Mouse (Mus musculus) intestine, embryonic 15.5 days (tissue): ENCODE data around the gene Robo3. TPM values are rescaled to one million over a fixed set of nuclear protein-coding genes. Genes with fewer than 3 reads are reported as not detected.
A peak's percentile ranks its signal among the peaks of the same experiment; 100 is the strongest.

Experiments
- ATAC-seq: fragments of 200-750 bp; cut with Nextera tagmentation; 2 replicates; pipeline ENCODE4 v1.8.0; 2017; ENCODE audit warnings: moderate TSS enrichment, moderate library complexity
- H3K27ac ChIP-seq: fragments of 300-500 bp; sonication (generic); 2 replicates; pipeline ENCODE4 v1.5.1; 2015; ENCODE audit warnings: mild to moderate bottlenecking, inconsistent platforms
- H3K27me3 ChIP-seq: fragments of 300-500 bp; sonication (generic); replicated peaks from 2 replicates; pipeline ENCODE4 v1.6.1; 2015; ENCODE audit warnings: inconsistent platforms
- H3K36me3 ChIP-seq: fragments of 300-500 bp; sonication (generic); 2 replicates; pipeline ENCODE4 v1.6.1; 2015; ENCODE audit warnings: inconsistent platforms
- H3K4me1 ChIP-seq: fragments of 300-500 bp; sonication (generic); replicated peaks from 2 replicates; pipeline ENCODE4 v1.6.1; 2015; ENCODE audit warnings: inconsistent platforms
- H3K4me2 ChIP-seq: fragments of 300-500 bp; sonication (generic); replicated peaks from 2 replicates; pipeline ENCODE4 v1.6.1; 2015; ENCODE audit warnings: mild to moderate bottlenecking, inconsistent platforms
- H3K4me3 ChIP-seq: fragments of 300-500 bp; sonication (generic); replicated peaks from 2 replicates; pipeline ENCODE4 v1.5.1; 2015; ENCODE audit warnings: inconsistent platforms
- H3K9ac ChIP-seq: fragments of 300-500 bp; sonication (generic); 2 replicates; pipeline ENCODE4 v1.6.1; 2015; ENCODE audit warnings: inconsistent platforms
- H3K9me3 ChIP-seq: fragments of 300-500 bp; sonication (generic); 2 replicates; pipeline ENCODE4 v1.6.1; 2016; ENCODE audit warnings: inconsistent platforms
- WGBS: fragments of 180-500 bp; shearing (Covaris S2); methylation state at CpG from one replicate; pipeline ENCODE4 v1.1.7; 2015; 5-methylcytosine and 5-hydroxymethylcytosine counted together
- polyA plus RNA-seq: library from polyadenylated mRNA; unstranded; fragments of >200 nt; fragmentation: Nextera tagmentation; extraction: Ambion mirVana; gene quantifications from 2 replicates; pipeline ENCODE4 v1.2.1, GENCODE M21; 2015

Robo3 gene
- polyA plus RNA-seq, 1 experiment from 2014 or later, result not detected

- no peaks in the 10 kb centered on the region for H3K36me3 ChIP-seq
- no peak overlapping the region for H3K4me2 ChIP-seq
- WGBS, result 71% methylated on average over 4 of the region's 4 CpGs
- no peak for ATAC-seq
- 0 out of 2 replicates have a peak, but pooled peaks cover 4% of the 10 kb centered on the region for H3K27me3 ChIP-seq
- H3K4me1 ChIP-seq, result peaks cover 4% of the 10 kb centered on the region; the same call in 1 of the 2 replicates
- H3K9me3 ChIP-seq, result no peaks in the 10 kb centered on the region
- H3K27ac ChIP-seq, result no peak overlapping the region
- H3K4me3 ChIP-seq, result no peak overlapping the region
- H3K9ac ChIP-seq, result no peak overlapping the region
These were observed 14.3 kb downstream of the Robo3 start for GRCm38 (mm10) chr9:37418791-37419190.

- 71% methylated on average over 3 of the region's 3 CpGs for WGBS
These were observed 18.4 kb downstream of the Robo3 start for GRCm38 (mm10) chr9:37414666-37415065.

GRCm38 (mm10) chr9:37412989-37413388 lies 20.1 kb downstream of the Robo3 start:
- Histone ChIP-seq H3K4me1 (no peaks in the 10 kb centered on the region), H3K9ac (no peak overlapping the region), H3K27ac (no peak overlapping the region), H3K4me3 (no peak overlapping the region), H3K36me3 (no peaks in the 10 kb centered on the region), H3K27me3 (peaks cover 3% of the 10 kb centered on the region; the same call in 1 of the 2 replicates), H3K4me2 (no peak overlapping the region), H3K9me3 (no peaks in the 10 kb centered on the region)
- no peak for ATAC-seq
- 49% methylated on average over 3 of the region's 3 CpGs for WGBS

More at GRCm38 (mm10) chr9:37414666-37415065, 18.4 kb downstream of the Robo3 start:
- Histone ChIP-seq H3K9me3 (no peaks in the 10 kb centered on the region), H3K4me3 (no peak overlapping the region), H3K27ac (no peak overlapping the region), H3K27me3 (0 out of 2 replicates have a peak, but pooled peaks cover under 1% of the 10 kb centered on the region), H3K4me1 (no peaks in the 10 kb centered on the region), H3K9ac (no peak overlapping the region), H3K4me2 (no peak overlapping the region), H3K36me3 (no peaks in the 10 kb centered on the region)
- no peak for ATAC-seq

- Histone ChIP-seq H3K4me2 (no peak overlapping the region), H3K36me3 (no peaks in the 10 kb centered on the region), H3K27ac (no peak overlapping the region), H3K4me1 (no peaks in the 10 kb centered on the region), H3K9me3 (no peaks in the 10 kb centered on the region), H3K9ac (no peak overlapping the region), H3K27me3 (peaks cover 6% of the 10 kb centered on the region; the same call in 1 of the 2 replicates), H3K4me3 (no peak overlapping the region)
- WGBS, result 68% methylated on average over 8 of the region's 8 CpGs
- ATAC-seq, result no peak
These were observed 23.2 kb downstream of the Robo3 start for GRCm38 (mm10) chr9:37409698-37410445.

GRCm38 (mm10) chr9:37407850-37408502 lies 25.1 kb downstream of the Robo3 start:
- peak overlapping the region; percentile 30; the same call in 1 of the 2 replicates for H3K4me2 ChIP-seq
- ATAC-seq, result no peak

GRCm38 (mm10) chr9:37406372-37406771 lies 26.7 kb downstream of the Robo3 start:
- no peak overlapping the region for H3K4me3 ChIP-seq
- H3K9me3 ChIP-seq, result no peaks in the 10 kb centered on the region
- ATAC-seq, result no peak
- peaks cover 6% of the 10 kb centered on the region; the same call in 1 of the 2 replicates for H3K27me3 ChIP-seq
- H3K4me2 ChIP-seq, result no peak overlapping the region
- 0% methylated on average over 1 of the region's 1 CpGs for WGBS
- H3K36me3 ChIP-seq, result no peaks in the 10 kb centered on the region
- H3K27ac ChIP-seq, result no peak overlapping the region
- H3K9ac ChIP-seq, result no peak overlapping the region
- H3K4me1 ChIP-seq, result no peaks in the 10 kb centered on the region

More at GRCm38 (mm10) chr9:37407850-37408502, 25.1 kb downstream of the Robo3 start:
- Histone ChIP-seq H3K9me3 (no peaks in the 10 kb centered on the region), H3K4me1 (no peaks in the 10 kb centered on the region), H3K27me3 (peaks cover 6% of the 10 kb centered on the region; the same call in 1 of the 2 replicates), H3K9ac (no peak overlapping the region), H3K4me3 (no peak overlapping the region), H3K36me3 (no peaks in the 10 kb centered on the region), H3K27ac (no peak overlapping the region)
- 20% methylated on average over 19 of the region's 19 CpGs for WGBS

GRCm38 (mm10) chr9:37403011-37403410 lies 30.0 kb downstream of the Robo3 start:
- Histone ChIP-seq H3K4me2 (0 out of 2 replicates have a peak overlapping the region, but pooled peaks have one; percentile 17), H3K9ac (no peak overlapping the region), H3K9me3 (no peaks in the 10 kb centered on the region), H3K27ac (no peak overlapping the region), H3K36me3 (no peaks in the 10 kb centered on the region), H3K4me3 (peak overlapping the region; percentile 19; the same call in 1 of the 2 replicates), H3K4me1 (no peaks in the 10 kb centered on the region), H3K27me3 (0 out of 2 replicates have a peak, but pooled peaks cover 4% of the 10 kb centered on the region)
- 84% methylated on average over 7 of the region's 7 CpGs for WGBS
- no peak for ATAC-seq

GRCm38 (mm10) chr9:37402501-37402900 lies 30.5 kb downstream of the Robo3 start:
- Histone ChIP-seq H3K4me2 (no peak overlapping the region), H3K9me3 (no peaks in the 10 kb centered on the region), H3K4me3 (peak overlapping the region; percentile 19), H3K27me3 (no peaks in the 10 kb centered on the region), H3K27ac (no peak overlapping the region), H3K36me3 (no peaks in the 10 kb centered on the region), H3K4me1 (no peaks in the 10 kb centered on the region), H3K9ac (no peak overlapping the region)
- WGBS, result 83% methylated on average over 7 of the region's 7 CpGs
- ATAC-seq, result no peak

- H3K4me3 ChIP-seq, result peak within 1 kb of the TSS; percentile 19
- no peak within 1 kb of the TSS for H3K4me2 ChIP-seq
- no peaks in the 10 kb centered on the region for H3K9me3 ChIP-seq
- WGBS, result 20% methylated on average over 7 of the region's 7 CpGs
- H3K4me1 ChIP-seq, result no peaks in the 10 kb centered on the region
- ATAC-seq, result no peak
- no peak within 1 kb of the TSS for H3K9ac ChIP-seq
- H3K27ac ChIP-seq, result 0 out of 2 replicates have a peak within 1 kb of the TSS, but pooled peaks have one; percentile 36
- H3K27me3 ChIP-seq, result no peaks in the 10 kb centered on the region
- H3K36me3 ChIP-seq, result no peaks in the 10 kb centered on the region
These were observed 31.2 kb downstream of the Robo3 start, which contains the start of gene Robo4 for GRCm38 (mm10) chr9:37401802-37402201. Gene Robo4, plus strand, starts transcription at chr9:37401897.

GRCm38 (mm10) chr9:37400585-37400984 lies 32.5 kb downstream of the Robo3 start:
- H3K9me3 ChIP-seq, result no peaks in the 10 kb centered on the region
- no peaks in the 10 kb centered on the region for H3K27me3 ChIP-seq
- H3K36me3 ChIP-seq, result no peaks in the 10 kb centered on the region
- WGBS, result 78% methylated on average over 2 of the region's 2 CpGs
- no peak overlapping the region for H3K27ac ChIP-seq
- H3K9ac ChIP-seq, result no peak overlapping the region
- ATAC-seq, result no peak
- H3K4me1 ChIP-seq, result no peaks in the 10 kb centered on the region
- H3K4me2 ChIP-seq, result no peak overlapping the region
- H3K4me3 ChIP-seq, result no peak overlapping the region

GRCm38 (mm10) chr9:37393482-37394131 lies 39.4 kb downstream of the Robo3 start:
- 49% methylated on average over 8 of the region's 8 CpGs for WGBS
- Histone ChIP-seq H3K27me3 (no peaks in the 10 kb centered on the region), H3K4me3 (no peak overlapping the region), H3K9me3 (no peaks in the 10 kb centered on the region), H3K4me2 (no peak overlapping the region), H3K4me1 (no peaks in the 10 kb centered on the region), H3K36me3 (no peaks in the 10 kb centered on the region), H3K27ac (no peak overlapping the region), H3K9ac (no peak overlapping the region)
- no peak for ATAC-seq

- no peak overlapping the region for H3K27ac ChIP-seq
- no peaks in the 10 kb centered on the region for H3K4me1 ChIP-seq
- 73% methylated on average over 2 of the region's 2 CpGs for WGBS
- no peaks in the 10 kb centered on the region for H3K36me3 ChIP-seq
- no peak overlapping the region for H3K4me2 ChIP-seq
- peaks cover under 1% of the 10 kb centered on the region; the same call in 1 of the 2 replicates for H3K27me3 ChIP-seq
- ATAC-seq, result no peak
- H3K9ac ChIP-seq, result no peak overlapping the region
- H3K9me3 ChIP-seq, result no peaks in the 10 kb centered on the region
- no peak overlapping the region for H3K4me3 ChIP-seq
These were observed 41.0 kb downstream of the Robo3 start for GRCm38 (mm10) chr9:37392071-37392470.
